Mouse (Mus musculus) hindbrain, embryonic 15.5 days (tissue): ENCODE measurements around the gene Ifi206. TPM values are rescaled to one million over a fixed set of nuclear protein-coding genes. Genes with fewer than 3 reads are reported as not detected.

Experiments used
- microRNA-seq: library from miRNA; unstranded; fragments of <30 nt; microRNA quantifications from one replicate; pipeline ENCODE4, GENCODE M21; 2016
- polyA plus RNA-seq: library from polyadenylated mRNA; unstranded; fragments of >200 nt; fragmentation: Nextera tagmentation; extraction: Ambion mirVana; gene quantifications from 2 replicates; pipeline ENCODE4 v1.2.1, GENCODE M21; 2015

Ifi206 gene
- polyA plus RNA-seq, 1 experiment from 2014 or later = not detected

Small RNA genes lying within 50 kb of the gene (microRNA-seq; reads per million reads assigned to microRNA genes)
- not detected for gene Gm44481

Other genes with a start within 250 kb of the Ifi206 start
- not detected in 2 replicates for gene Olfr418, start 225.0 kb downstream of the Ifi206 start, polyA plus RNA-seq
- not detected in 2 replicates for gene Mptx2, start 213.3 kb downstream of the Ifi206 start, polyA plus RNA-seq
- gene Ackr1, start 157.3 kb downstream of the Ifi206 start, polyA plus RNA-seq = 18.6 and 19.9 TPM in 2 replicates
- gene Aim2, start 140.2 kb downstream of the Ifi206 start, polyA plus RNA-seq = 0.83 and 2.0 TPM in 2 replicates
- gene Cadm3, start 123.3 kb downstream of the Ifi206 start, polyA plus RNA-seq = 81.5 and 84.8 TPM in 2 replicates
- not detected in 2 replicates for gene Ifi214, start 44.9 kb upstream of the Ifi206 start, polyA plus RNA-seq
- gene Ifi213, start 108.2 kb upstream of the Ifi206 start, polyA plus RNA-seq = 0.60 TPM in 1 of 2 replicates, not detected in the other
- gene Ifi209, start 139.9 kb upstream of the Ifi206 start, polyA plus RNA-seq = 0.04 and 0.66 TPM in 2 replicates
- gene Ifi208, start 182.6 kb upstream of the Ifi206 start, polyA plus RNA-seq = 0.08 TPM in 1 of 2 replicates, not detected in the other